Mouse (Mus musculus) limb, embryonic 12.5 days (tissue): ENCODE results near the gene Olfr509. TPM values are rescaled to one million over a fixed set of nuclear protein-coding genes. Genes with fewer than 3 reads are reported as not detected.

Experiments used
- polyA plus RNA-seq: library from polyadenylated mRNA; unstranded; fragments of >200 nt; fragmentation: Nextera tagmentation; extraction: Ambion mirVana; gene quantifications from 2 replicates; pipeline ENCODE4 v1.2.1, GENCODE M21; 2016

Gene Olfr509
- polyA plus RNA-seq, 1 experiment from 2014 or later: not detected

Other genes starting within 250 kb of the Olfr509 start
- not detected in 2 replicates for gene Olfr497, start 231.5 kb downstream of the Olfr509 start, polyA plus RNA-seq
- gene Olfr498, start 186.6 kb downstream of the Olfr509 start, polyA plus RNA-seq: not detected in 2 replicates
- not detected in 2 replicates for gene Olfr502, start 126.8 kb downstream of the Olfr509 start, polyA plus RNA-seq
- gene Olfr503, start 107.4 kb downstream of the Olfr509 start, polyA plus RNA-seq: not detected in 2 replicates
- not detected in 2 replicates for gene Olfr504, start 86.1 kb downstream of the Olfr509 start, polyA plus RNA-seq
- not detected in 2 replicates for gene Olfr506, start 41.1 kb downstream of the Olfr509 start, polyA plus RNA-seq
- gene Olfr507, start 30.1 kb downstream of the Olfr509 start, polyA plus RNA-seq: not detected in 2 replicates
- gene Olfr508, start 21.9 kb downstream of the Olfr509 start, polyA plus RNA-seq: not detected in 2 replicates
- gene Olfr510, start 14.5 kb upstream of the Olfr509 start, polyA plus RNA-seq: not detected in 2 replicates
- gene Olfr512, start 61.4 kb upstream of the Olfr509 start, polyA plus RNA-seq: not detected in 2 replicates
- not detected in 2 replicates for gene Olfr513, start 99.1 kb upstream of the Olfr509 start, polyA plus RNA-seq
- gene Olfr514, start 174.1 kb upstream of the Olfr509 start, polyA plus RNA-seq: not detected in 2 replicates
- gene Olfr516, start 198.6 kb upstream of the Olfr509 start, polyA plus RNA-seq: not detected in 2 replicates
- gene Olfr517, start 220.5 kb upstream of the Olfr509 start, polyA plus RNA-seq: not detected in 2 replicates
- gene Olfr518, start 233.1 kb upstream of the Olfr509 start, polyA plus RNA-seq: not detected in 2 replicates
- gene Olfr519, start 242.5 kb upstream of the Olfr509 start, polyA plus RNA-seq: not detected in 2 replicates